Mouse (Mus musculus) gastrocnemius, postnatal 14 days (tissue): ENCODE data around the gene Ptbp3. TPM values are rescaled to one million over a fixed set of nuclear protein-coding genes. Genes with fewer than 3 reads are reported as not detected.
"Not testable (repeated sequence)": the region's sequence is repeated elsewhere in the genome, so short reads cannot be mapped to it uniquely, and the experiment has no call there.

Source experiments
- DNase-seq: peaks from one replicate; pipeline ENCODE4 v3.0.0; 2021; ENCODE audit warnings: mixed read lengths
- intact Hi-C: fragments of 180-260 bp; cut with DNase I; formaldehyde crosslinking; loops from one replicate; pipeline ENCODE4 v1.15.1; 2025; ENCODE audit warnings: low total_unique reads
- long read RNA-seq, 2 experiments: library from polyadenylated mRNA; stranded (forward); transcript quantifications; one replicate each; pipeline ENCODE4 v2.0.0; 2021
- total RNA-seq, 2 experiments: library from RNA; stranded (reverse); gene quantifications; 2 replicates each; pipeline ENCODE4 v1.2.3; 2021

Gene Ptbp3
- total RNA-seq: 10 to 100 TPM; 18.5 to 20.3 TPM
- long read RNA-seq, experiment 1, partial matches to known transcripts: 1 of 1 reads
- long read RNA-seq, experiment 1, other reads (novel, unspliced or antisense): 0 of 1 reads
- long read RNA-seq, experiment 2, full-length matches to known transcripts: 1 of 4 reads
- long read RNA-seq, experiment 2, partial matches to known transcripts: 0 of 4 reads
- long read RNA-seq, experiment 2, other reads (novel, unspliced or antisense): 3 of 4 reads

DNA sequence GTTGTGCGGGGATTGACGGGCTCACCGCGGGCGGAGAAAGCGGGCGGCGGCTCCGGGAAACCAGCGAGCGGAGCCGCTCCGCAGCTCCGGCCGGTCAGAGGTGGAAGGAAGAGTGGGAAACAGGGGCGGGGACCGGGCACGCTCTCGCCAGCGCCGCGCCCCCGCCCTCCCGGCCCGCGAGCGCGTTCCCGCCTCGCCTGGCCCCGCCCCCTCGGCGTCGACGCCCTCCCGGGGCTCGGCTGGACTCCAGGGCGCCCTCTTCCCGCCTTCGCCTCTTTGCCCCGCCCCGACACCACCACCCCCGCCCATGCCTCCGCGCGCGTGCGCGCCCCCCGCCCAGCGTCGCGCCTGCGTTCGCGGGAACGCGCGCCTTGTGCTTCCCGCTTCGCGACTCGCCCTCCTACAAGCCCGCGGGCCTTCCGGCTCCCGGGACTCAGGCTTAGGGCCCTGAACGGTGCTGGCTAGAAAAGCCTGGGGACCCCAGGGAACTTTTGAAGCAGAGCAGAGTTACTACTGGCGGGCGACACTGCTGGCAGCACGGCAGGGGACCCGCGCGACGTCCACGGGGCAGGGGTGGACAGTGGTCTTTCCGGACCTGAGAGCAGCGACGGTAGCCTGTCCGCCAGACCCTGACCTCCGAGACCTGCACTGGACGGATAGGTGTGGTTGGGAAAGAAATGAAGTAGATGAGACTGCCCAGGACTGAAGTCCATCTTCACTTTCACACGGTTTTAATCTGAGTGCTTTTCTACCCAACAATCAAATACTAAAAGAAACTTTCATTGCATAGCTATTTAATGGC is at the start of gene Ptbp3:
Gene Ptbp3 (minus strand): TSS at position 190 of the 802 bp plus-strand sequence.
- intact Hi-C loops: no loop called here
- DNase-seq: peak; percentile 94

DNA sequence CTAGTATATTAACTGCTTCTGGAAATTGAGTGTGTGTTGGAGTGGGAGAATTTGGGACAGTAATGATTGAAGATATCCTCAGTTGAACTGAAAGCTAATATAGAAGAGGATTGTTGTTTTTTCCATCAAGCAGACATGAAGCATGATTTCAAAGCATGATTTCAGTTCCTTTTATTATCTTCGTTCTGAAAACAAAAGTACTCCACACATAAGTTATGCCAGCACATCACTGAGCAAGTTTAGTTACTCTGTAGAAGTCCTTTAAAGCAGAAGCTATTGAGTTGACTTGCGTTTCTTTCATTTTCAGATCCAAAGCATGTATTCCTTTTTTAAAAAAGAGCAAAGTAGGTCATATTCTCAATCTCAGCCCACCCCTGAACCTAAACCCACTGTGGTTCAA is 47.4 kb upstream of the Ptbp3 start:
- intact Hi-C loops: no loop called here
- DNase-seq: no peak

DNA sequence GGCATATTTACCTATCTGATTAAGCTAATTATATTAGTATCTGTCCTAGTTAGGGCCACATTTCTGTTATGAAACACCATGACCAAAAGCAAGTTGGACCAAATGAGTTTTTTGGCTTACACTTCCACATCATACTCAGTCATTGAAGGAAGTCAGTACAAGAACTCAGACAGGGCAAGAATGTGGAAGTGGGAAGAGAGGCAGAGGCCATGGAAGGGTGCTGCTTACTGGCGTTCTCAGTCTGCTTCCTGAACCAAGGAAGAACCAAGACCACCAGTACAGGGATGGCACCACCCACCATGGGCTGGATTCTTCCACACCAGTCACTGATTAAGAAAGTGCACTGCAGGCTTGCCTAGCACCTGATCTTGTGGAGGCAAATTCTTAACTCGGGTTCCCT is 45.5 kb upstream of the Ptbp3 start:
- no peak for DNase-seq
- intact Hi-C loops: no loop called here

DNA sequence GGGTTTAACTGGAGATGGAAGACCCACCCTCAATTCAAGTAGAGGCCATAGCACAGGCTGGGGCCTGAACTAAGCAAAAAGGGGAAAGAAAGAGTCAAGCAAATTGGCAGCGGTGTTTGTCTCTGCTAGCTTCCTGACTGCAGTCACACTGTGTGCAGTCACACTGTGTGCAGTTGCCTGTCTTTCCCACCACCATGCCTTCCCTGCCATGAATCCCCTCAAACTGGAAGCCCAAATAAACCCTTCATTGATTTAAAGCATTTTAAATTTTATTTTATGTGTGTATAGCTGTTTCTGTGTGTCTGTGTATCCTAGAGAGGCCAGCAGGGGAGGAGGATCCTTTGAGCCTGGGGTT is 38.7 kb upstream of the Ptbp3 start:
- intact Hi-C loops: no loop called here
- no peak for DNase-seq

DNA sequence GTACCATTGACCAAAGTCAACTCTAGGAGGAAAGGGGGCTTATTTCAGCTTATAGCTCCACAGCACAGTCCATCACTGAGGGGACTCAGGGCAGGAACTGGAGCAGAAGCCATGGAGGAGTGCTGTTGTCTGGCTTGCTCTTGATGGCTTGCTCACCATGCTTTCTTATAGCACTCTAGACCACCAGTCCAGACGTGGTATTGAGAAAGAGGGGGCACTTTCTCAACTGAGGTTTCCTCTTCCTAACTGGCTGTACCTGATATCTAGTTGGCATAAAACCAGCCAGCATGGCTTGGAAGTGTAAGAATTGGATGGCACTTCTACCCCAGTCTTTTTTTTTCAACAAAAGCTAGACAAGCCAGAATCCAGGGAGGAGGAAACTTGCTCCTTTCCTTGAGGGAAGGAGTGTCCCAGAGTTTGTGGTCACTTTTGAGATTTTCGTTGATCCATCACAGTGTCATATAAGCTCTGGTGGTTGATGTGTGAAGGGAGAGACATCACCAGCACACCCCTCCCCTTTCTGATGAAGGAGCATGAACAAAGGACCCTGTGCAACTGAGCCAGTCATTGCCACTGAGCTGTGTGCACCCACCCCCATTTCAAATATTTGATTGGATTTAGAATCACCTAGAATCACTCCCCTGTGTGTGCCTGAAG is 38.2 kb upstream of the Ptbp3 start:
- intact Hi-C loops: no loop called here
- no peak for DNase-seq

DNA sequence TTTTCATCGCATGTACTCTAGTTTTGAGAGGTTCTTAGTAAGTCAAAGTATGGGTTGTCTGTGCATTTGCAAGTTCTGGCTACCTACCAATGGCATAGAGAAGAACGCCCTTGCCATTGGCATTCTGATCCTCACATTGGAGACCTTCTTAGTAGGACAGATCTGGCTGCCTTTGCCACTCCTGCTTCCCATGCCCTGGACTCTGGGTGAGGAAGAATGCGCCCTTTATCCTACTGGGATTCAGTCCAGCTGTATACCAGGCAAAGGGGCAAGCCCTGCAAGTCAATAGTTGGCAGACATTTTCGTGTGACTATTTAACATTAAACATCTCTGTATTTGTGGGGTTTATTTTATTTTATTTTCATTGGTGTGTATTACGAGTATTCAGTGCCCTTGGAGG is 35.9 kb upstream of the Ptbp3 start:
- intact Hi-C loops: no loop called here
- no peak for DNase-seq

DNA sequence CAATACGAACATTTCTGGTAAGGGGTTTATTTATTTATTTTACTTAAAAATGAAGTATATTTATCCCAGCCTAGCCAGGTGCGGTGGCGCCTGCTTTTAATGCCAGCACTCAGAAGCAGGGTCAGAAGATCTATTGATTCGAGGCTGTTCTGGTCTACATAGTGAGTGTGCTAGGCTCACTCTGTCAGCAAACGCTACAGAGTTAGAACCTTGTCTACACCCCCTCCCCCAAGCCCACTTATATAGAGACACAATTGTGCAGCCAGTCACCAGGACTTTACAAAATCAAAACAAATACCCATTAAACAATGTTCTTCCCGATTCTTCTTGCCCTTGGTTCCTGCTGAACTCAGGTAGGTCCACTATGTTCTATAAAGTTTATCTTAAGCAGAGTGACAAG is 33.0 kb upstream of the Ptbp3 start:
- DNase-seq: no peak
- intact Hi-C loops: no loop called here

DNA sequence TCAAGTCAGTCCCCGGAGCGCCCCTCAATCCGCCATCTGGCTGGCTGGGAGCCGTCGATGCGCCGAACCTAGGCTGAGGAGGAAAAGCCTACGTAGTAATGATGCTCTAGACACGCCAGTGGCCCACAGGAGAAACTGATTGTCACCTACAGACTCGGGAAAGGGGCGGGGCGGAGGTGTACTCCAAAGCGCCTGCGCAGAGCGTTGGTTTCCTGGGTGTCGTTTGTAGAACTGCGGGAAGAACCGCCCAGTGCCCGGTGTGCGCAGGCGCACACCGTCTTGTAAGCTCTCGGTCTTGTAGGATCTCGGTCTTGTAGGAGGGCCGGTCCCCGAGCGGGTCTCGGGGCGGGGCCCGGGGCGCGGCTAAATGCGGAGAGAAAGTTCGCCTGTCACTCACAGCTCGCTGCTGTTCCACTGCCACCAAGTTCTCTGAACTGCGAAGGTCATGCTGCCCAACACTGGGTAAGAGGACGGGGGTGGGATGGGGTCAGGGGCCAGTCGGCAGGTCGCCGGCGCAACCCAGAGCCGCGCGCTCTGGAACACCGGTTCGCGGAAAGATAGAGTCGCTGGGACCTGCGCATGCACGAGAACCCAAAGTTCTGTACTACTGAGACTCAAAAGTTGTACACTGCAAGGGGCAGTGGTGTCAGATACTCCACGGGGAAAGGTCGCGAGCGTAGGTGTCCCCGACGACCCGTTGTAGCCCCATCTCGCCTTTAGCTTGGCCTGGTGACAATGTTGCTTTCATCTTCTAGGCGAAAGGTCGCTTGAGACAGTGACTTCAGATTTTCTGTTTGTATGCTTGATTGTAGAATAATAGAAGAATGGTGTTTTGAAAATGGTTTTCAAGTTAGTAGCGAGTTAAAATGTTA is 32.4 kb upstream of the Ptbp3 start, which contains the start of gene Hsdl2:
Gene Hsdl2 (plus strand): TSS at position 250 of the 872 bp plus-strand sequence.
- intact Hi-C loops: no loop called here
- DNase-seq: peak; percentile 97

DNA sequence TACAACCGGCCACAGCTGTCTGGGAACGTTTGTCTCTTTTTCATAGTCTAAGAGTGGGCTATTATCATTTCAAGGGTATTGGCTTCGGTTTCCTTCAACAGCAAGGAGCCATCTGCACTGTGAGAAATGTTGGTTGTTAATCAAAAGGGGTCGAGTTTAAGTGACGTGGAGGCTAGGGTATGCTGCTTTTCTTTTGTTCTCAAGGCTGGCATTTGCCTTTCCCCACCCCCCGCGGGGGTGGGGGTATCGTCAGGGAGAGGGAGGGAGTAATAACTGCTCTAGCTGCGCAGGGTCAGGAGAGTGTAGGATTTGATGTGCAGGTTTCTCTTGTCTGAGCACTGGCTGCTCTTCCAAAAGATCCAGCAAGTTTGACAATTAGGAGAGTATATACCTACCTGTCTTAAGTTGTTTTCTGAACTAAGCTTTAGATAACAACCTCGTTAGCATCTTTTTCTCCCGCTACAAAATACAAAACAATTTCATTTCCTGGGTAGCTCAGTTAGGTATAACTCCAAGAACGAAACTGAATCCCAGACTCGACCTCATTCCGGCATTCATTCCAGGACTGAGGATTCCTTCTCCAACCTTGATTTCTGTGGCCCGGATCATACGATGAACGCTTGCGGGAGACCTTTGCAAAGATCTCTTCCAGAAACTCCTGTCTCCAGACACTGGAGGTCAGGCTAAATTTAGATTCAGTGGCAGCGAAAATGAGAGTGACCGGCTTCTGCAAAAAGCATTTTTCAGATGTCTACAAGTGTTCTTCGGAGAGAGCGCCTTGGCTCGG is 31.5 kb upstream of the Ptbp3 start:
- intact Hi-C loops: no loop called here
- no peak for DNase-seq

DNA sequence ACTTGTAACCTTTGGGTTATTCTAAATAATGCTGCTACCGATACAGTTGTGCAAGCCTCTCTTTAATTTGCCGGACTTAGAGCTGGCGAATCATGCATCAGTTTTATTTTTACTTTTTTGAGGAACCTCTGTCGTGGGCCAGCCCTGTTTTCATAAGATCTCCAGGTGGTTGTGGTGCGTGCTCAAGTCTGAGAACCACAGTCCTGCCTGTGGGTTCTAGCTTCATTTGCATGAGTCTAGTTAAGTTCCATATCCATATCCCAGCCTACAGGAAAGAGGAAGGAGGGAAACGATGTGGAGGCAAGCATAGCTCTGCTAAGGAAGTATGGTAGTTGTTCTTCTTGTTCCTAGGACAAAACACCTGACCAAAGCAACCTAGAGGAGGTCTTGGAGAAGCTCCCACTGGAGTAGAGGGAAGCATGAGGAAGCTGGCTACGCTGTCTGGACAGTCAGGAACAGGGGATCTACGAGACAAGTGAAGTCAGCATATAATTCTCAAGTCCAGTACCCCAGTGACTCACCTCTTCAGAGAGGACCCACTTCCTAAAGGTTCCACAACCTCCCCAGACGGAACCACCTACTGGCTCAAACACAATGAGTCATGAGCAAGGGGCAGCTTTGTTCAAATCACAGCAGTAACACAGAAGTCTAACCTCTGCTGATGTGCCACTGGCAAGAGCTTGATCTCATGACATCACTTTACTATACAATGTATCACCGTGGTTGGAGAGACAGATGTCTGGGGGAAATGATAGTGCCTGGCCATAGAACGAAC is 26.2 kb upstream of the Ptbp3 start:
- intact Hi-C loops: no loop called here
- DNase-seq: no peak

DNA sequence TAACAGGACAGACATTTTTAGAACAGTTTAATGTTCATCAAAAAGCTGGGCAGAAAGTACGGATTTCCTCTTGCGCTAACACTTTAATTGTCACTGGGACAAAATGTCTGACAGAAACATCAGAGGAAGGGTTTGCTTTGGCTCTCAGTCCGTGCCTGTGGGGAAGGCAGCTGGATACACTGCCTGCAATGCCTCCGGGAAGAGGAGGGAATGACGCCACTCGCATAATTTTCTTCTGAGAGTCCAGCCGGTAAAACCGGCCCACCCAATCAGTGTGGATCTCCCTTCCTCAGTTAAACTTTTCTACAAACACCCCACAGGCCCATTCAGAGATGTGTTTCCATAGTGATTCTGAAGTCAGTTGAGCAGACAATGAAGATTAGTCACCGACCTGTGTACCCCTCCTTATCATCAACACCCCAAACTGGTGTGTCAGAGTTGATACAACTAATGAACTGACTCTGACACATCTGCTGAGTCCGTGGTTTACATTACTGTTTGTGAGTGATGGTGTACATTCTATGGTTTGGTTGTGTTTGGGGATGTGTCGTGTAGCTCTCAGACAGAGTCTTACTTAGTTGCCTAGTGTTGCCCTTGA is 23.5 kb upstream of the Ptbp3 start:
- intact Hi-C loops: no loop called here

DNA sequence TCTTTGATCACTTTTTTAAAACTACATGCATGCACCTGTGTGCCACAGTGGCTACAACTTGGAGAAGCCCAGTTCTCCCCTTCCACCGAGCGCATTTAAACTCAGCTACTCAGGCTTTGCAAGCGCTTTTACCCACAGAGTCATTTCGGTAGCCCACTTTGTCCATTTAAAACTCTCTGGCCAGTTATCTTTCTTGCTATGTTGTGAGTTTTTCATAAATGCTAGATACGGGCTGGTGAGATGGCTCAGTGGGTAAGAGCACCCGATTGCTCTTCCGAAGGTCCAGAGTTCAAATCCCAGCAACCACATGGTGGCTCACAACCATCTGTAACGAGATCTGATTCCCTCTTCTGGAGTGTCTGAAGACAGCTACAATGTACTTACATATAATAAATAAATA is 21.4 kb upstream of the Ptbp3 start:
- intact Hi-C loops, DNase-seq: not testable (repeated sequence)

More for the DNA sequence above, 23.5 kb upstream of the Ptbp3 start:
- no peak for DNase-seq

DNA sequence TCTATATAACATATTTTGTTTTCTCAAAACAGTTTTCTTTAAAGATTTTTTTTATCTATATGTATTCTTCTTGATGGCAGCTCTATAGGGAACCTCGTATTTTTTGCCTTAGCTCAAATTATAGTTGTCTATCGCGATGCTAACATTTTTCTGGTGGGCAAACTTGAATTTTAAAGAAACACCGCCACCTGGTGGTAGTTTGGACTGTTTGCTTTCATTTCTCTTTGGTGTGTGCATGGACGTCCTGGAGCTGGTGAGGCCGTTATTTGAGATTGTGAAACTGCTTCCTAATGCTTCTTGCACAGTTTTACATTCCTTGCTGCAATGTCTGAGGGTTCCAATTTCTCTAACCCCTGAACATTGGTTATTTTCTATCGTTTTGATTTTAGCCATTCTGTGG is 20.4 kb upstream of the Ptbp3 start:
- intact Hi-C loops: loop anchor here (5.0 to 10.0 kb wide), 2 partner anchors 207 to 475 kb away; no protein-coding TSS in a partner anchor
- peak; percentile 45 for DNase-seq

DNA sequence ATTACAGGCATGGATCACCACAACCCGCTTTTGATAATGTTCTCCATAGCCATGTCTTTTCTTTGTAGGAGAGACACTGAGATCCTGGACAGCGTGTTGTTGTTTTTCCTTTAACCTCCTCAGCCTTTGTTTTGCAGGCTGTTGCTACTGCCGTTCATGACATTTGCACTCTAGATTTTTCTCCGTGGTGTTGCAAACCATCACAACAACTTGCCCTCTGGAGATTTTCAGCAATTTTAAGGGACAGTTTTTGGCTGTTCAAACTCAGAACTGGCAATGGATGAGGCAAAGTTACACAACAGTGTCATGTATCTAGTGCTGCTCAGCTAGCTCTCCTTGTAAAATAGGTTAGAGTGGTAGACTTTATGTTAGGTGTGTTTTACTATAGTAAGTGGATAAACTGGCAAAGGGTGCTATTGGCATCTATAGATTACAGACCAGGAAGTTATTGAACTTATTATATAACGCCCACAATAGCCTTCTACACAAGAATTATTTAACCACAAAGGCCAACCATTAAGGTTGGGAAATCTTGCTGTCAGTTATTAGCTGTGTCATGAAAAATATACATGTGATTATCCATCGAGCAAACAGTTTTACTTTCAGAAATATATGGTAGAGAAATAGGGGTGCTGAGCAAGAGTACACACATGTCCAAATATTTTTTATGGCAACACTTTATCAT is 18.6 kb upstream of the Ptbp3 start:
- DNase-seq: no peak
- intact Hi-C loops: loop anchor here (5.0 to 10.0 kb wide), 2 partner anchors 205 to 473 kb away; no protein-coding TSS in a partner anchor

DNA sequence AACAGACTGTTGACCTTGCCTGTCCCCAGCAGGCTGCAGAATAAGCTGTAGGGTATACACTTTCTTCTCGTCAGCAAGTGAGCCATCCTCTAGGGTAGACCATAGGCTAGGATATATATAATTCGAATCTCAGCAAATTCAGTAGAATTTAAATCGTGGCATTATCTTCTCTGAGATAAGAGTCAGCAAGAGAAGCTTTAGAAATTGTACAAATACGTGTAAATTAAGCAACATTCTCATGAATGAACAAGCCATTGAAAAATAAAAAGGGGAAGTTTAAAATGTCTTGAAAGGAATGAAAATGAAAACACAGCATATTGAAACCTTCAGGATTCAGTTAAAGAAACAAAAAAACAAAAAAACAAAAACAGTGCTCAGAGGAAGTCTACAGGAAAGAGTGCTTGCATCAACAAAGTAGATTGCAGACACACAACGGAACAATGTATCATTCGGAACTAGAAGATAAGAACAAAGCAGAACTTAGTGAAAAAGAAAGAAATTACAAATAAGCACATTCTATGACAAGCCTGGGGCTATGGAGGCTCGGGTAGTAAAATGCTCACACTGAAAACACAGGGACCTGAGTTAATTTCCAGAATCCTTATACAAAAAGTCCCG is 16.5 kb upstream of the Ptbp3 start:
- no peak for DNase-seq
- intact Hi-C loops: loop anchor here (5.0 to 10.0 kb wide), 2 partner anchors 203 to 471 kb away; no protein-coding TSS in a partner anchor

DNA sequence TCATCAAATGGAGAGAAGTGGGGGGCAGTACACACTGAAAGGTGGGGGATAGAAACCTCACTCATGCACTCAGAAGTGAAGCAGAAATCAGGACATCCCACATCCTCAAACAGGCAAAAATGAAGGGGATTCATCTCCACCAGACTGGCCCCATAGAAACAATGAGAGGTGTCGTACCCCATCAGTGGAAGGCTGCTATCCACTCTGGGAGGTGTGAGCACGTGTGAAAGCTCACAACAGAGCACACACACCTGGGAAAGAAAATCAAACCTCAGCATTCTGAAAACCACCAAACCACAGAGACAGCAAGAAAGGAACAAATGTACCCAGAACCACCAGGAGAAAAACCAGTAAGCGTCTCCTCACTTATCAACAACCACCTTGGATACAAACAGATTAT is 15.0 kb upstream of the Ptbp3 start:
- intact Hi-C loops: loop anchor here (10.0 kb wide), 1 partner anchor 469 kb away; no protein-coding TSS in a partner anchor
- DNase-seq: no peak

DNA sequence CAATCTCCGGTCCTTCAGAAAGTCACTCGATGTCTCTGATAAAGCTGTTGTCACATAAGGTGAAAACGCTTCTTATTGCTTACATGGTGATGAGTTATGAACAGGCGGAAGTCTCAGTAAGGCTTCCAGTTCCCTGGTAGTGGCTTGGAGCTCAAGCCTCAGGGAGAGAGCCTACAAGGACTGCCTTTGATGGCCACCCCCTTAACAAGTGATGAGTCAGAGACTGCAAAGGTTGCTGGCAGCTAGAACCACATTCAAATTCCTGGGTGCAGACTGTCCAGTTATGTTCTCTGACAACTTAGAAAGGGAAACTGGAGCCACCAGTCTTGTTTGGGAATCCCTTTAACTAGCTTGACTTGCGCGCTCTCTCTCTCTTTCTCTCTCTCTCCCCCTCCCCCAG is 11.0 kb upstream of the Ptbp3 start:
- intact Hi-C loops: loop anchor here (10.0 kb wide), 1 partner anchor 465 kb away; no protein-coding TSS in a partner anchor

More for the DNA sequence above, 11.0 kb upstream of the Ptbp3 start:
- DNase-seq: no peak
